Mouse (Mus musculus): ENCODE measurements around the gene Gm42715.
A peak's percentile ranks its signal among the peaks of the same experiment; 100 is the strongest.
"Not testable (repeated sequence)": the region's sequence is repeated elsewhere in the genome, so short reads cannot be mapped to it uniquely, and the experiment has no call there.

Gm42715 gene

DNA sequence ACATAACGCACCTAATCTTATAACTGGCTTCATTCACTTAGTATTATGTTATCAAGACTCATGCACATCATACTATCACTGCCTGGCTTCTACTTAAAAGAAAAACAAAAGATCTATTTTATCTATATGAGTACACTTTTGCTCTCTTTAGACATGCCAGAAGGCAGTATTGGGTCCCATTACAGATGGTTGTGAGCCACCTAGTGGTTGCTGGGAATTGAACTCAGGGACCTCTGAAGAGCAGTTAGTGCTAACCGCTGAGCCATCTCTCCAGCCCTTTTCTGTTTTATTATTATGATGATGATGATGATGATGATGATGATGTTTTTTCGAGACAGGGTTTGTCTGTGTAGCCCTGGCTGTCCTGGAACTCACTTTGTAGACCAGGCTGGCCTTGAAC, 21.0 kb upstream of the Gm42715 start:
- peak; percentile 53 for DNase-seq (ENCODE audit: low spot score)

- DNase-seq (ENCODE audit: low spot score): no peak
Observed at GRCm38 (mm10) chr7:127508291-127508690, 11.1 kb upstream of the Gm42715 start.

DNA sequence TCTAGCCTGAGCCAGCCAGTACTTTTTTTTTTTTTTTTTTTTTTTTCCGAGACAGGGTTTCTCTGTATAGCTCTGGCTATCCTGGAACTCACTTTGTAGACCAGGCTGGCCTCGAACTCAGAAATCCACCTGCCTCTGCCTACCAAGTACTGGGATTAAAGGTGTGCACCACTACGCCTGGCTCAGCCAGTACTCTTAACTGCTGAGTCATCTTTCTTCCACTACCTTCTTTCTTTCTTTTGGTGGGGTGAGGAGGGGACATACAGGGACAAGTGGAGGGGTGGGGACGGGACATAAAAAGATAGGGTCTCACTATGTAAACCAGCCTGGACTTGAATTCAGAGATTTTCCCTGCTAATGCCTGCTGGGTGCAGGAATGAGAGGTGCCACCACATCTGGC, 9.6 kb upstream of the Gm42715 start:
- not testable (repeated sequence) for DNase-seq (ENCODE audit: low spot score)

DNA sequence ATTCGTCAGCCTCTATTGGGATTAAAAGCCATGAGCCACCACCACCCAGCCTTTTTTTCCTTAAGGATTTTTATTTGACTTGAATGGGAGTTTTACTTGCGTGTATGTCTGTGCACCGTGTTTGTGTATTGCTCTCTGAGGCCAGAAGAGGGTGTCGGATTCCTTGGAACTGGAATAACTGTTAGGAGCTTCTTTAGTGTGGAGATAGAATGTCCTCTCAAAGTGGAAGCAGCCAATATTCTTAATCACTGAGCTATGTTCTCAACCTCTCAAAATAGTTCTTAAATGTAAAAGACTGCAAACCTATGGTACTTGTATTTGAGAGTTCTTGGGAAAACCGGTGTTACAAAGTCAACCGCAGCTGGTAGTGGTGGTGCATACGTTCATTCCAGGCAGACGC, 8.1 kb upstream of the Gm42715 start:
- peak; percentile 42 for DNase-seq (ENCODE audit: low spot score)

DNA sequence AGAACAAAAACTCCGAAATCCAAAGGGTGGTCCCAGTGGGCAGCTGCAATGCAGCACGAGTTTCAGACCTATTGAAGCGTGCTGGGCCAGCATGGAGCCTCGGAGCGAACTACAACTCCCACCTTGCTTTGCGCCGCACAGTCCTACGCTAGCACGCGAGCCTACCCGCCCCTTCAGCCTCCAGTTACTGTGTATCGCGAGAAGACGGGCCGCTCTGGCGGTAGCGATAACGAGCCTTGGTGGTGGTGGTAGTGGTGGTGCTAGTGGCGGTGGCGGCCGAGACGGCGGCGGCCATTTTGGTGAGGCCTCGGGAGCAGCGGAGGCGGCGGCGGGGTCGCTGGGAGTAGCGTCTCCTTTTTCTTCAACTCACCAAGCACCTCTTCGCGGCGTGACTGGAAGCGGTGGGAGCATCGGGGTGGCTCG, 7.6 kb upstream of the Gm42715 start, which contains the start of gene Srcap:
Srcap (plus strand) TSS at position 176 of the 423 bp plus-strand sequence.
- DNase-seq (ENCODE audit: low spot score): peak; percentile 100

DNA sequence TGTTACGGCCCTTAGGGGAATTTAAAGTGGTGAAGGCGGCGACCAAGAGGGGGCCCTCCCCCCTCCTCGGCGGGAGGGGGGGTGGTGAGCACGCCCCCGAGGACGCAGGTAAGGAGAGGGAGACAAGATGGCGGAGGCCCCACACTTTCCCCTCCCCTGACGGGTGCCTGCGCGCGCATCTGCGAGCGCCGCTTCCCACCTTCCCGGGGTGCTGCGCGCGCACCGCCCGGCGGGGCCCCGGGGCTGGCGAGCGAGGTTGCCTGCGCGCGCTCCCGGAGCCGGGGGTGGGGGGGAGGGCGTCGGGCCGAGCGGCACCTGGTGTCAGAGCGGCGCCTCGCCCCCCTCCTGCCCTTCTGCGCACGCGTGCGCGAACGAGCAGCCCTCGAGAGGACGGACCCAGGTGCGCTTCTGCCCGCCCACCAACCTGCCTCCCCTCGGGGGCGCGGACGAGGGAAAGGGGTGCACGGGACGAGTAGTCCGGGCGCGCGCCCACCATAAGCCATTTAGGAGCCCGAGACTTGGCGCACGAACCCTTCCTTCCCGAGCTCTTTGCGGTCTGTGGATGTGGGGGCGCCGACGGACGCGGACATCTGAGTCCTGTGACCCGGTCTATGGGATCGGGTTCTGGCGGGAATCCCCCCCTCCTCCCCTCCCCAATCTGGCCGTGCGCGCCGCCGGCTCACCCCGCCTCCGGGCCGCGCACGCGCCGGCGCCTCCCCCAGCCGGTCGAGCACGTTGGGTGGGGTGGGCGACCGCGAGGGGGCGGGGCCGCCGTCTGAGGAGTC, 7.0 kb upstream of the Gm42715 start:
- peak; percentile 89 for DNase-seq (ENCODE audit: low spot score)

- DNase-seq (ENCODE audit: low spot score): no peak
Observed at GRCm38 (mm10) chr7:127513016-127513390, 6.4 kb upstream of the Gm42715 start.

GRCm38 (mm10) chr7:127513781-127514180, 5.6 kb upstream of the Gm42715 start:
- no peak for DNase-seq (ENCODE audit: low spot score)

GRCm38 (mm10) chr7:127515846-127516245, 3.5 kb upstream of the Gm42715 start:
- DNase-seq (ENCODE audit: low spot score): no peak

- no peak for DNase-seq (ENCODE audit: low spot score)
Observed at GRCm38 (mm10) chr7:127516344-127516743, 3.0 kb upstream of the Gm42715 start.

GRCm38 (mm10) chr7:127541671-127542070, 22.3 kb downstream of the Gm42715 start:
- DNase-seq (ENCODE audit: low spot score): no peak

- DNase-seq (ENCODE audit: low spot score): no peak
Observed at GRCm38 (mm10) chr7:127549116-127549835, 29.9 kb downstream of the Gm42715 start.

- DNase-seq (ENCODE audit: low spot score): no peak
Observed at GRCm38 (mm10) chr7:127551558-127551957, 32.2 kb downstream of the Gm42715 start.

DNA sequence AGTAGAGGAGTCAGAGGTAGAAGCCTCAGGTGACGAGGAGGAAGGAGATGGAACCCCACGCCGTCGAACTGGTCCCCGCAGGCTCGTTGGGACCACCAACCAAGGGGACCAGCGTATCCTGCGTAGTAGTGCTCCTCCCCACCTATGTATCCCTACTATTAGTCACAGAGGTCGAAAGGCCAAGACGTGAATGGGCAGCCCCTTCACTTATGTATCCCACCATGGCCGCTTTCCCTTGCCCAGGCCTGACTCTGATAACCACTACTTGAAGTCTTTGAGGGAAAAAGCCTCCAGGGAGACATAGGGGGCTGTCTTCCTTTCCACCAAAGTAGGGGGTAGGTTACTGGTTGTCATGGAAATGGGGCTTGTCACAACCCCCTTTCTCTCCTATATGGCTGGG, 41.2 kb downstream of the Gm42715 start:
- no peak for DNase-seq (ENCODE audit: low spot score)

- DNase-seq (ENCODE audit: low spot score): no peak
Observed at GRCm38 (mm10) chr7:127561340-127561858, 42.0 kb downstream of the Gm42715 start, which contains the start of gene Tmem265. Tmem265 (plus strand) TSS chr7:127561390.

GRCm38 (mm10) chr7:127564381-127565150, 45.2 kb downstream of the Gm42715 start:
- DNase-seq (ENCODE audit: low spot score): no peak

- peak; percentile 97 for DNase-seq (ENCODE audit: low spot score)
Observed at GRCm38 (mm10) chr7:127572895-127573471, 53.6 kb downstream of the Gm42715 start, which contains the start of gene Phkg2. Phkg2 (plus strand) TSS chr7:127573340.

DNA sequence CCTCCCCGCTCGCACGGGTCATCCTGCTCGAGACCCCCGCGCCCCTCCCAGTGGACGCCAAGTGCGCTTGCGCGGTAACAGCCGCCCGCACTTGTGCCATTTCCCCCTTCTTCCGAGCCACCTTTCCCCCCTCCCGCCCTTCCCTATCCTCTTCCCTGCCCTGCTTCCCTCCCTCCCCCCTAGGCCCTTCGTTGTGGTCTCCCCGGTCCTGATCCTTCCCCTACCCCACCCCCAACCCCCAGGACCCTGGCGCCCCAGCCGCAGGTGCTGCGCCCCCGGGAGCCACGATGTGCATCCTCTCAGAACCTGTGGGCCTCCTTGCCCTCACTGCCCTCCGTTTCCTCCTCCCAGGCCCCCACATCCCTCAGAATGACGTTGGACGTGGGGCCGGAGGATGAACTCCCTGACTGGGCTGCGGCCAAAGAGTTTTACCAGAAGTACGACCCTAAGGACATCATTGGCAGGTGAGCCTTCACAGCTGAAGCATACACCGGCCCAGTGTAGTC, 54.2 kb downstream of the Gm42715 start:
- DNase-seq (ENCODE audit: low spot score): peak; percentile 27

GRCm38 (mm10) chr7:127574115-127574514, 54.7 kb downstream of the Gm42715 start:
- no peak for DNase-seq (ENCODE audit: low spot score)

DNA sequence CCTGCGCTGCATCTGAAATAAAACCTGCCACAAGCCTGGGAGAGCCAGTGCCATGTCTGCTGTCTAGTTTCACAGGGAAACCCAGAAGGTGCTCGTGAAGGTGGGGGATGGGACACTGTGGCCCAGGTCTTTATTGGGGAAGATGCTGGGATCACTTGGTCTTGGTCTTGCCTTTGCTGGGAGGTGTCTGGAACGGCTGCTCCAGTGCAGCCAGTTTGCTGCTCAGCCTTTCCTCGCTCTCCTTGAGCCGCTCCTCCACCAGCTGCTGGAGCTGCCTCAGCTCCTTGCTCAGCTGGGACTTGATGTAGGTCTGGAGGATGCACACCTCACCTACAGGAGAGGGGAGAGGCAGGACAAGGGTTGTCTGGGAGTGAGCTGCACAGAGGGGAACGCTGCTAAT, 63.9 kb downstream of the Gm42715 start:
- no peak for DNase-seq (ENCODE audit: low spot score)

GRCm38 (mm10) chr7:127585031-127585430, 65.6 kb downstream of the Gm42715 start:
- DNase-seq (ENCODE audit: low spot score): no peak

DNA sequence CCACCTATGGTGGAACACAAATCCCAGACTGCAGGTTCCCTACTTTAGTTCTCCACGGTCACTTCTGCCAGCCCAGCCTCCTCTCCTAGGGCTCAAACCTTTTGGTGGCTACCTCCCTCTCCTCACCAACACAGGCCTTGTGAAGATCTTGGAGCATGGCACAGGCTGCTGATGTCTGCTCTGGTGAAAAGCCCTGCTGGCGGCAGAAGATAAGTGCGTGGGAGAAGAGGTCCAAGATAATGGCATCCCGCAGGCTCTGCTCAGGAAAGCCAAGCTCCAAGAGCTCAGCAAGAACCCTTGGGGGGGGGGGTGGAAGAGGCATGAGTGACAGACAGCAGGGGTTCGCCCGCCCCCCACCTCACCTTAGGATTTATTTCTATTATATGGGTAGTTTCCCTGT, 66.8 kb downstream of the Gm42715 start:
- no peak for DNase-seq (ENCODE audit: low spot score)

Data from embryo, embryonic 10 days (tissue).